Mouse (Mus musculus) midbrain, embryonic 14.5 days (tissue): Measurements from ENCODE around the gene Fbxl17. TPM values are rescaled to one million over a fixed set of nuclear protein-coding genes. Genes with fewer than 3 reads are reported as not detected.

Source experiments
- ATAC-seq: fragments of 200-750 bp; cut with Nextera tagmentation; 2 replicates; pipeline ENCODE4 v1.8.0; 2017; ENCODE audit warnings: moderate number of reproducible peaks, moderate library complexity; ENCODE audit not compliant: low FRiP score, low TSS enrichment
- DNase-seq: peaks from one replicate; pipeline ENCODE4 v3.0.0-alpha.2; 2015
- H3K27ac ChIP-seq: fragments of 300-500 bp; sonication (generic); replicated peaks from 2 replicates; pipeline ENCODE4 v1.5.1; 2014; ENCODE audit warnings: mild to moderate bottlenecking, low read depth, low read length, moderate library complexity
- H3K27me3 ChIP-seq: fragments of 300-500 bp; sonication (generic); 2 replicates; pipeline ENCODE4 v1.6.1; 2014; ENCODE audit warnings: low read length, control low read depth, mixed read lengths; ENCODE audit not compliant: control insufficient read depth, insufficient read depth
- H3K36me3 ChIP-seq: fragments of 300-500 bp; sonication (generic); 2 replicates; pipeline ENCODE4 v1.6.1; 2014; ENCODE audit warnings: low read length, control low read depth; ENCODE audit not compliant: control insufficient read depth, insufficient read depth
- H3K4me1 ChIP-seq: fragments of 300-500 bp; sonication (generic); 2 replicates; pipeline ENCODE4 v1.6.1; 2014; ENCODE audit warnings: mild to moderate bottlenecking, antibody characterized with exemption, low read length, control low read depth; ENCODE audit not compliant: control insufficient read depth, insufficient read depth
- H3K4me2 ChIP-seq: fragments of 300-500 bp; sonication (generic); 2 replicates; pipeline ENCODE4 v1.6.1; 2014; ENCODE audit warnings: mild to moderate bottlenecking, low read length, moderate library complexity
- H3K4me3 ChIP-seq: fragments of 300-500 bp; sonication (generic); replicated peaks from 2 replicates; pipeline ENCODE4 v1.5.1; 2014; ENCODE audit warnings: low read depth, low read length
- H3K9ac ChIP-seq: fragments of 300-500 bp; sonication (generic); replicated peaks from 2 replicates; pipeline ENCODE4 v1.6.1; 2014; ENCODE audit warnings: mild to moderate bottlenecking, low read length, moderate library complexity
- H3K9me3 ChIP-seq: fragments of 300-500 bp; sonication (generic); 2 replicates; pipeline ENCODE4 v1.6.1; 2016; ENCODE audit warnings: low read length, control low read depth, mixed read lengths; ENCODE audit not compliant: control insufficient read depth
- WGBS: fragments of 180-500 bp; shearing (Covaris S2); extraction: QIAGEN DNeasy Blood & Tissue Kit; methylation state at CpG from one replicate; pipeline ENCODE4 v1.1.7; 2014; 5-methylcytosine and 5-hydroxymethylcytosine counted together
- polyA plus RNA-seq: library from polyadenylated mRNA; unstranded; fragments of >200 nt; fragmentation: Nextera tagmentation; extraction: Ambion mirVana; gene quantifications from 2 replicates; pipeline ENCODE4 v1.2.1, GENCODE M21; 2014

The Fbxl17 gene
- polyA plus RNA-seq, 1 experiment from 2014 or later = 53.5 TPM

- Histone ChIP-seq H3K27me3 (no peaks in the 10 kb centered on the region), H3K4me2 (no peak overlapping the region), H3K9me3 (no peaks in the 10 kb centered on the region), H3K36me3 (no peaks in the 10 kb centered on the region), H3K9ac (no peak overlapping the region), H3K4me1 (no peaks in the 10 kb centered on the region), H3K4me3 (no peak overlapping the region), H3K27ac (0 out of 2 replicates have a peak overlapping the region, but pooled peaks have one; percentile 6)
- ATAC-seq (peak; percentile 20; the same call in 1 of the 2 replicates), DNase-seq (peak; percentile 46)
- WGBS = 38% methylated on average over 4 of the region's 4 CpGs
Measured at GRCm38 (mm10) chr17:63229111-63229510, 270.7 kb downstream of the Fbxl17 start.

- H3K9me3 ChIP-seq = no peaks in the 10 kb centered on the region
- 50% methylated on average over 2 of the region's 2 CpGs for WGBS
- H3K4me3 ChIP-seq = no peak overlapping the region
- H3K36me3 ChIP-seq = no peaks in the 10 kb centered on the region
- no peak overlapping the region for H3K9ac ChIP-seq
- H3K4me2 ChIP-seq = no peak overlapping the region
- H3K4me1 ChIP-seq = no peaks in the 10 kb centered on the region
- H3K27me3 ChIP-seq = no peaks in the 10 kb centered on the region
- H3K27ac ChIP-seq = no peak overlapping the region
- no peak for ATAC-seq
- DNase-seq = no peak
Measured at GRCm38 (mm10) chr17:63226380-63226779, 273.4 kb downstream of the Fbxl17 start.

- Histone ChIP-seq H3K36me3 (no peaks in the 10 kb centered on the region), H3K27me3 (no peaks in the 10 kb centered on the region), H3K4me2 (no peak overlapping the region), H3K4me1 (no peaks in the 10 kb centered on the region), H3K27ac (no peak overlapping the region), H3K4me3 (no peak overlapping the region), H3K9ac (no peak overlapping the region), H3K9me3 (no peaks in the 10 kb centered on the region)
- 75% methylated on average over 1 of the region's 1 CpGs for WGBS
- DNase-seq (no peak), ATAC-seq (no peak)
Measured at GRCm38 (mm10) chr17:63225959-63226358, 273.9 kb downstream of the Fbxl17 start.

GRCm38 (mm10) chr17:63223675-63224074 is 276.1 kb downstream of the Fbxl17 start:
- DNase-seq (no peak), ATAC-seq (no peak)
- Histone ChIP-seq H3K4me3 (no peak overlapping the region), H3K4me2 (no peak overlapping the region), H3K4me1 (no peaks in the 10 kb centered on the region), H3K36me3 (no peaks in the 10 kb centered on the region), H3K27ac (no peak overlapping the region), H3K27me3 (no peaks in the 10 kb centered on the region), H3K9ac (no peak overlapping the region), H3K9me3 (no peaks in the 10 kb centered on the region)
- 52% methylated on average over 4 of the region's 4 CpGs for WGBS

GRCm38 (mm10) chr17:63221632-63222031 is 278.2 kb downstream of the Fbxl17 start:
- no peak overlapping the region for H3K27ac ChIP-seq
- no peaks in the 10 kb centered on the region for H3K4me1 ChIP-seq
- ATAC-seq (no peak), DNase-seq (no peak)
- no peak overlapping the region for H3K9ac ChIP-seq
- H3K27me3 ChIP-seq = no peaks in the 10 kb centered on the region
- 92% methylated on average over 3 of the region's 3 CpGs for WGBS
- H3K4me2 ChIP-seq = no peak overlapping the region
- no peak overlapping the region for H3K4me3 ChIP-seq
- no peaks in the 10 kb centered on the region for H3K36me3 ChIP-seq
- H3K9me3 ChIP-seq = no peaks in the 10 kb centered on the region

- Histone ChIP-seq H3K36me3 (no peaks in the 10 kb centered on the region), H3K4me2 (no peak overlapping the region), H3K27me3 (no peaks in the 10 kb centered on the region), H3K4me3 (no peak overlapping the region), H3K9ac (no peak overlapping the region), H3K4me1 (no peaks in the 10 kb centered on the region), H3K27ac (no peak overlapping the region), H3K9me3 (no peaks in the 10 kb centered on the region)
- DNase-seq (no peak), ATAC-seq (no peak)
- 74% methylated on average over 5 of the region's 5 CpGs for WGBS
Measured at GRCm38 (mm10) chr17:63220821-63221220, 279.0 kb downstream of the Fbxl17 start.

GRCm38 (mm10) chr17:63217016-63217415 is 282.8 kb downstream of the Fbxl17 start:
- Histone ChIP-seq H3K9me3 (no peaks in the 10 kb centered on the region), H3K9ac (no peak overlapping the region), H3K4me3 (no peak overlapping the region), H3K27ac (no peak overlapping the region), H3K27me3 (no peaks in the 10 kb centered on the region), H3K4me1 (no peaks in the 10 kb centered on the region), H3K36me3 (no peaks in the 10 kb centered on the region), H3K4me2 (no peak overlapping the region)
- no peak for ATAC-seq
- WGBS = 91% methylated on average over 1 of the region's 1 CpGs
- DNase-seq = no peak

- H3K4me2 ChIP-seq = no peak overlapping the region
- H3K27ac ChIP-seq = no peak overlapping the region
- no peaks in the 10 kb centered on the region for H3K9me3 ChIP-seq
- 93% methylated on average over 4 of the region's 4 CpGs for WGBS
- H3K27me3 ChIP-seq = no peaks in the 10 kb centered on the region
- no peak overlapping the region for H3K4me3 ChIP-seq
- ATAC-seq (no peak), DNase-seq (no peak)
- H3K9ac ChIP-seq = no peak overlapping the region
- H3K4me1 ChIP-seq = no peaks in the 10 kb centered on the region
- H3K36me3 ChIP-seq = no peaks in the 10 kb centered on the region
Measured at GRCm38 (mm10) chr17:63212018-63212417, 287.8 kb downstream of the Fbxl17 start.

GRCm38 (mm10) chr17:63209151-63209550 is 290.7 kb downstream of the Fbxl17 start:
- 86% methylated on average over 6 of the region's 6 CpGs for WGBS
- no peaks in the 10 kb centered on the region for H3K9me3 ChIP-seq
- H3K4me1 ChIP-seq = no peaks in the 10 kb centered on the region
- H3K4me2 ChIP-seq = no peak overlapping the region
- H3K27me3 ChIP-seq = no peaks in the 10 kb centered on the region
- H3K36me3 ChIP-seq = no peaks in the 10 kb centered on the region
- H3K27ac ChIP-seq = no peak overlapping the region
- no peak for DNase-seq
- no peak for ATAC-seq
- H3K4me3 ChIP-seq = no peak overlapping the region
- H3K9ac ChIP-seq = no peak overlapping the region
